ENCODE assay signal across 25 mouse cellular contexts in genomic region chr4:111473014-111473413, GRCm38 (mm10). TPM values are rescaled to one million over a fixed set of nuclear protein-coding genes. Genes with fewer than 3 reads are reported as not detected.
DNase-seq lines count a peak whose midpoint lies in the region; ATAC-seq lines count a peak whose summit lies in the region.
"Had no signal": no experiment of that assay in that cellular context is flagged by ENCODE, and none has a peak within 500 bp of the region (broad histone marks: within the 10 kb centered on the region; RNA-seq: fewer than 3 reads in every experiment).

No protein-coding gene starts in this region.

- WGBS in hindbrain, embryonic 13.5 days, result 73% methylated on average over 1 of the region's 1 CpGs
- 50% methylated on average over 1 of the region's 1 CpGs for WGBS in hindbrain, embryonic 16.5 days
- WGBS in limb, embryonic 15.5 days, result 44% methylated on average over 1 of the region's 1 CpGs

- H3K4me3 ChIP-seq in hindbrain, embryonic 13.5 days, result no peak overlapping the region
- no peak overlapping the region for H3K4me3 ChIP-seq in hindbrain, embryonic 16.5 days (ENCODE audit: low read length)
- no peak overlapping the region for H3K4me3 ChIP-seq in limb, embryonic 15.5 days
- H3K4me3 ChIP-seq: embryonic facial prominence, embryonic 13.5 days; forebrain, embryonic 15.5 days; heart, embryonic 12.5 days; hindbrain, embryonic 10.5 days; layer of hippocampus, adult 2 months; liver, embryonic 13.5 days; midbrain, embryonic 10.5 days had no signal

- H3K4me2 ChIP-seq in hindbrain, embryonic 13.5 days, result no peak overlapping the region
- H3K4me2 ChIP-seq in hindbrain, embryonic 16.5 days (ENCODE audit: low read length), result no peak overlapping the region
- H3K4me2 ChIP-seq in limb, embryonic 15.5 days, result no peak overlapping the region
- H3K4me2 ChIP-seq: embryonic facial prominence, embryonic 13.5 days; forebrain, embryonic 15.5 days; heart, embryonic 12.5 days; liver, embryonic 13.5 days had no signal

- H3K27me3 ChIP-seq in hindbrain, embryonic 13.5 days, result peaks cover 5% of the 10 kb centered on the region; the same call in 1 of the 2 replicates
- H3K27me3 ChIP-seq in hindbrain, embryonic 16.5 days (replicated peaks; ENCODE audit: control insufficient read depth, insufficient read depth, low read length), result no peaks in the 10 kb centered on the region
- no peaks in the 10 kb centered on the region for H3K27me3 ChIP-seq in limb, embryonic 15.5 days
- H3K27me3 ChIP-seq: embryonic facial prominence, embryonic 13.5 days; heart, embryonic 12.5 days; liver, embryonic 13.5 days had no signal

- no peaks in the 10 kb centered on the region for H3K9me3 ChIP-seq in hindbrain, embryonic 13.5 days
- H3K9me3 ChIP-seq in hindbrain, embryonic 16.5 days (ENCODE audit: control insufficient read depth, low read length), result no peaks in the 10 kb centered on the region
- no peaks in the 10 kb centered on the region for H3K9me3 ChIP-seq in limb, embryonic 15.5 days
- H3K9me3 ChIP-seq: embryonic facial prominence, embryonic 13.5 days; forebrain, embryonic 15.5 days; hindbrain, embryonic 10.5 days; liver, embryonic 13.5 days; midbrain, embryonic 10.5 days had no signal

- no peaks in the 10 kb centered on the region for H3K36me3 ChIP-seq in hindbrain, embryonic 13.5 days
- H3K36me3 ChIP-seq in hindbrain, embryonic 16.5 days (ENCODE audit: control insufficient read depth, insufficient read depth, low read length), result no peaks in the 10 kb centered on the region
- H3K36me3 ChIP-seq in limb, embryonic 15.5 days, result no peaks in the 10 kb centered on the region
- H3K36me3 ChIP-seq: embryonic facial prominence, embryonic 13.5 days; forebrain, embryonic 15.5 days; heart, embryonic 12.5 days; hindbrain, embryonic 10.5 days; liver, embryonic 13.5 days; midbrain, embryonic 10.5 days had no signal

- no peak overlapping the region for H3K9ac ChIP-seq in hindbrain, embryonic 13.5 days
- H3K9ac ChIP-seq in hindbrain, embryonic 16.5 days (ENCODE audit: low read depth, low read length), result no peak overlapping the region
- H3K9ac ChIP-seq in limb, embryonic 15.5 days, result no peak overlapping the region
- H3K9ac ChIP-seq: embryonic facial prominence, embryonic 13.5 days; forebrain, embryonic 15.5 days; heart, embryonic 12.5 days; liver, embryonic 13.5 days had no signal

- peaks cover 45% of the 10 kb centered on the region for H3K4me1 ChIP-seq in hindbrain, embryonic 13.5 days (replicated peaks)
- H3K4me1 ChIP-seq in hindbrain, embryonic 16.5 days (ENCODE audit: control insufficient read depth, insufficient read depth, low read depth, low read length), result peaks cover 3% of the 10 kb centered on the region
- H3K4me1 ChIP-seq in limb, embryonic 15.5 days, result peaks cover 23% of the 10 kb centered on the region
- H3K4me1 ChIP-seq: liver, embryonic 13.5 days had no signal

- no peak for ATAC-seq in hindbrain, embryonic 13.5 days (ENCODE audit: low FRiP score)
- ATAC-seq in hindbrain, embryonic 16.5 days, result no peak
- ATAC-seq in limb, embryonic 15.5 days (ENCODE audit: insufficient number of reproducible peaks, low FRiP score, low TSS enrichment, low read depth), result 0 out of 2 replicates have a peak, but pooled peaks have one; percentile 56
- ATAC-seq in activated CD4-positive, CD25-positive, alpha-beta regulatory T cell, adult 4 months, result no peak
- ATAC-seq in megakaryocyte progenitor cell, adult 5-6 weeks (replicated peaks; ENCODE audit: poor library complexity), result no peak
- ATAC-seq: forebrain, embryonic 15.5 days; inflammation-experienced regulatory T-cells, adult 6 months had no signal

- DNase-seq in Muller cell, postnatal 12 days (ENCODE audit: inconsistent ontology term), result peak; percentile 80
- peak; percentile 67 for DNase-seq in lung, postnatal 10 days
- DNase-seq in adrenal gland, postnatal 25 days, result no peak
- DNase-seq: cerebellum, adult 18-20 months; cerebellum, postnatal 25 days; gastrocnemius, postnatal 10 days; heart, adult 11 months; heart, postnatal 10 days; kidney, adult 2 months; liver, embryonic 13.5 days; thymus, postnatal 14 days had no signal

- 0 out of 2 replicates have a peak overlapping the region, but pooled peaks have one; percentile 53 for H3K27ac ChIP-seq in hindbrain, embryonic 13.5 days
- no peak overlapping the region for H3K27ac ChIP-seq in hindbrain, embryonic 16.5 days (ENCODE audit: low read depth, low read length)
- H3K27ac ChIP-seq in limb, embryonic 15.5 days, result no peak overlapping the region
- H3K27ac ChIP-seq: embryonic facial prominence, embryonic 13.5 days; forebrain, embryonic 15.5 days; hindbrain, embryonic 10.5 days; kidney, postnatal 0 days; layer of hippocampus, adult 2 months; liver, embryonic 13.5 days; macrophage; midbrain, embryonic 10.5 days had no signal

RNA-seq across cellular contexts. Expression of gene Bend5, which starts 58.2 kb away (rescaled TPM):
- polyA plus RNA-seq in hindbrain, embryonic 13.5 days (2015; fragmentation: Nextera tagmentation; extraction: Ambion mirVana), result 74.9 and 76.4 TPM in 2 replicates
- polyA plus RNA-seq in hindbrain, embryonic 16.5 days (2015; fragmentation: Nextera tagmentation; extraction: Ambion mirVana), result 44.9 and 49.8 TPM in 2 replicates
- polyA plus RNA-seq in limb, embryonic 15.5 days (2015; fragmentation: Nextera tagmentation; extraction: Ambion mirVana), result 44.9 and 46.6 TPM in 2 replicates
- under 1 TPM; 0.60 to 0.84 TPM for polyA plus RNA-seq in activated CD4-positive, CD25-positive, alpha-beta regulatory T cell, adult 4 months (2017; shearing (Covaris generic))
- total RNA-seq in megakaryocyte progenitor cell, adult 5-6 weeks (2015), result 0.44 and 3.8 TPM in 2 replicates
- 1.6 TPM in 1 of 2 replicates, not detected in the other for total RNA-seq in megakaryocyte progenitor cell, adult 5-6 weeks (2017)
- total RNA-seq in adrenal gland, postnatal 25 days (2021), result 11.7 and 12.8 TPM in 2 replicates
- polyA plus RNA-seq: macrophage had no signal

Comparison
In these comparisons a context has a peak if more than half of its experiments do, and no peak if none do; other contexts are left out.
1. RNA of gene Bend5, which starts 58.2 kb away (polyA plus RNA-seq): 74.9 to 76.4 TPM in hindbrain, embryonic 13.5 days, 44.9 to 46.6 TPM in limb, embryonic 15.5 days and 44.9 to 49.8 TPM in hindbrain, embryonic 16.5 days; 0.60 to 0.84 TPM in activated CD4-positive, CD25-positive, alpha-beta regulatory T cell, adult 4 months; every median in the first group is over 10 times any median in the second.